Mouse (Mus musculus) liver, adult 2 months (tissue): ENCODE measurements around the gene Tiam2. TPM values are rescaled to one million over a fixed set of nuclear protein-coding genes. Genes with fewer than 3 reads are reported as not detected.
A peak's percentile ranks its signal among the peaks of the same experiment; 100 is the strongest.

Experiments used
- DNase-seq: peaks from one replicate; pipeline ENCODE4 v3.0.0-alpha.2; 2011; ENCODE audit warnings: low read depth, low spot score; ENCODE audit errors: extremely low read depth
- H3K27ac ChIP-seq: fragments of 200-500 bp; replicated peaks from 2 replicates; pipeline ENCODE4 v1.5.1; 2012; ENCODE audit warnings: low read depth, mild to moderate bottlenecking, control low read depth, inconsistent platforms, low read length; ENCODE audit not compliant: insufficient read depth
- H3K27me3 ChIP-seq: fragments of 200-500 bp; 2 replicates; pipeline ENCODE4 v1.6.1; 2012; ENCODE audit warnings: mild to moderate bottlenecking, moderate library complexity, low read length, inconsistent platforms; ENCODE audit not compliant: control insufficient read depth, insufficient read depth
- H3K36me3 ChIP-seq: fragments of 200-500 bp; 2 replicates; pipeline ENCODE4 v1.6.1; 2012; ENCODE audit warnings: low read length, inconsistent platforms; ENCODE audit not compliant: control insufficient read depth, insufficient read depth
- H3K4me1 ChIP-seq: fragments of 200-500 bp; 2 replicates; pipeline ENCODE4 v1.6.1; 2011; ENCODE audit warnings: low read length; ENCODE audit not compliant: control insufficient read depth, insufficient read depth
- H3K4me3 ChIP-seq: fragments of 200-500 bp; 2 replicates; pipeline ENCODE4 v1.5.1; 2011; ENCODE audit warnings: low read depth, mild to moderate bottlenecking, control low read depth, low read length, moderate library complexity; ENCODE audit not compliant: insufficient read depth
- H3K79me2 ChIP-seq: fragments of 200-500 bp; 2 replicates; pipeline ENCODE4 v1.6.1; 2012; ENCODE audit warnings: inconsistent platforms, mild to moderate bottlenecking, low read length, moderate library complexity; ENCODE audit not compliant: control insufficient read depth, insufficient read depth
- H3K9ac ChIP-seq: fragments of 200-500 bp; 2 replicates; pipeline ENCODE4 v1.6.1; 2012; ENCODE audit warnings: low read depth, mild to moderate bottlenecking, control low read depth, inconsistent platforms, low read length
- CTCF ChIP-seq: fragments of 200-500 bp; IDR thresholded peaks from 2 replicates; pipeline ENCODE4 v1.5.1; 2011; ENCODE audit warnings: low read depth, low read length, control low read depth
- POLR2A ChIP-seq: fragments of 200-500 bp; IDR thresholded peaks from 2 replicates; pipeline ENCODE4 v1.6.1; 2011; ENCODE audit warnings: low read length, control low read depth; ENCODE audit not compliant: insufficient read depth; ENCODE audit errors: extremely low read depth
- WGBS: fragments of 180-500 bp; shearing (Covaris S2); methylation state at CpG from one replicate; pipeline ENCODE4 v1.1.7; 2018; 5-methylcytosine and 5-hydroxymethylcytosine counted together
- polyA plus RNA-seq: library from polyadenylated mRNA; depleted of rRNA; stranded (reverse); fragments of >200 nt; gene quantifications from 2 replicates; pipeline ENCODE4 v1.2.3, GENCODE M21; 2012
- total RNA-seq: library from RNA; depleted of rRNA; stranded (reverse); fragments of >200 nt; gene quantifications from 2 replicates; pipeline ENCODE4 v1.2.3, GENCODE M21; 2014

Gene Tiam2
- total and polyA plus RNA-seq, 2 experiments, result 2.9 to 5.2 TPM

DNA sequence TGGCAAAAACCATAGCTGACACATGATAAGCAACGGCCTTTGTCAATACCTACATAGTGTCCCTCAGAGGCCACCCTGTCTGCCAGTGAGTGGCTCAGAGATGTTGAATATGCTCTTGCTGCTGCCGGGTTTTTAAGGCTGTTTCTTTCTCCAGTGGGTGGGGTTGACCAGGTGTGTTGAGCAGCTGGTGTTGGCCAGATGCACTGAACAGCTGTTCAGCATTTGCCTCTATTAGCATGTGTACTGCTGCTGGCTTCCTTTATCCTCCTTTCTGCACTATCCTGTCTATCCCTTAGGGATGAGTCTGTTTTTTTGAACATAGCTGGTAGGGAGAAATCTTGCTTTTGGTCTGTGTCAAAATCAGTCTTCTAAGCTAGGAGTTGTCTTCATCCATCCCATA is 83.9 kb downstream of the Tiam2 start:
- WGBS, result 73% methylated on average over 2 of the region's 2 CpGs
- H3K4me1 ChIP-seq, result no peaks in the 10 kb centered on the region
- TF ChIP-seq CTCF (no peak), POLR2A (no peak)
- H3K36me3 ChIP-seq, result no peaks in the 10 kb centered on the region
- no peak overlapping the region for H3K27ac ChIP-seq
- no peaks in the 10 kb centered on the region for H3K27me3 ChIP-seq
- no peak overlapping the region for H3K9ac ChIP-seq
- H3K79me2 ChIP-seq, result no peaks in the 10 kb centered on the region
- no peak overlapping the region for H3K4me3 ChIP-seq
- DNase-seq, result no peak

DNA sequence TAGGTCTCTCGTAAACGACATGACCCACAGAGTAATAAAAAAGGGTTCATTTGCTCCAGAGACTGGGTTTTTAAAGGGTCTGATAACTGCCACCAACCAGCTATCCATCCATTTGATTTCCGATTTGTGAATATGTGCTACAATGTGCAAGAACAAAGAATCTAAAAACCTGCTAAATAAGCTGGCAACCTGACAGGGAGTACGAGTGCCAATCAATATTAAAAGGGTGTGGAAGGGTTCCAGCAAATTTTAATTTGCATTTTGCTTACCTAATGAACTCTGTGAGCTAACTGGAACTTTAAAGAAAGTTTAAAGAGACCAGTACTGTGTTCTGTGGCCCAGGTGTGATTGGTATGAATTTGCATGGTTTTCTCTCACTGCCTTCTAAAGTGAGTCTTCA is 86.4 kb downstream of the Tiam2 start:
- no peaks in the 10 kb centered on the region for H3K27me3 ChIP-seq
- H3K27ac ChIP-seq, result no peak overlapping the region
- H3K36me3 ChIP-seq, result no peaks in the 10 kb centered on the region
- DNase-seq, result peak; percentile 28
- WGBS, result 63% methylated on average over 4 of the region's 4 CpGs
- no peaks in the 10 kb centered on the region; the same call in 1 of the 2 replicates for H3K4me1 ChIP-seq
- no peak overlapping the region for H3K4me3 ChIP-seq
- TF ChIP-seq CTCF (no peak), POLR2A (no peak)
- no peak overlapping the region for H3K9ac ChIP-seq
- no peaks in the 10 kb centered on the region for H3K79me2 ChIP-seq

DNA sequence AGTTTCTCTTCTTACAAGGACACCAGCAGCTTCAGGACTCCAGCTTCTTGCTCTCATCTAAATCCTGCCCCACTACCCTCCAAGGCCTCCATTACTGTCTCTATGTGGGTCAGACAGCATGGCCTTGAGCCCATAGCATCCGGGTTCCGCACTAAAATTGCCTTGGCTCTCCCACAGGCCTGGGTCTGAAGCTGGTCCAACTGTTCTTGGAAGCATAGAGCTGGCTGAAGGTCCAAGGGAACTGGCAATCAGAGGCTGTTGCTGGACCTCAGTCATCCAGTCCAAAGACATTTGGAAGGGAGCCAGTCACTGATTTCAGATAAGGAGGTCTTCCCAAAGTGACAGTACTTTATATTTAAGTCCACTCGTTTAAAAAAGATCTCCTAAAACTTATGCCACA is 89.2 kb downstream of the Tiam2 start:
- Histone ChIP-seq H3K4me1 (no peaks in the 10 kb centered on the region; the same call in 1 of the 2 replicates), H3K4me3 (no peak overlapping the region), H3K27me3 (no peaks in the 10 kb centered on the region), H3K36me3 (no peaks in the 10 kb centered on the region), H3K79me2 (no peaks in the 10 kb centered on the region), H3K27ac (no peak overlapping the region), H3K9ac (no peak overlapping the region)
- TF ChIP-seq POLR2A (no peak), CTCF (no peak)
- 12% methylated on average over 3 of the region's 3 CpGs for WGBS
- DNase-seq, result peak; percentile 83

DNA sequence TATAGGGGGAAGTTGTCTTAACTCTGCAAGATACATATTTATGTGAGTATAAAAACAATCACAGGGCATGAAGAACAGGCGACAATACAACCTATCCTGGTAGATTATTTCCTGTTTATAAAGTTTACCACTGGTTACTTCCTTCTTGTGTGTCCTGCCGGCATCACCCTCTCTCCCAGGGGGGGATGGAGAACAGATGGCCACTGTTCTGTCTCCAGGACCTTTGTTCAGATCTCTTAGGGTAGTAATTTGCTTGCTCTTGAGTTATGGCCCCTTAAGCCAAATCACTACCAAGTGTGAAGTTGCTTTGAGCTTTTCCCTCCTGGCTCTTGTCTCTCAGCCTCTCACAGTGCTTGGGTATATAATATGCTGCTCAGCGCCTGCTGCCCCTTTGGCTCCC is 90.0 kb downstream of the Tiam2 start:
- no peak for DNase-seq
- WGBS, result 76% methylated on average over 3 of the region's 3 CpGs
- Histone ChIP-seq H3K36me3 (no peaks in the 10 kb centered on the region), H3K9ac (no peak overlapping the region), H3K79me2 (no peaks in the 10 kb centered on the region), H3K4me3 (no peak overlapping the region), H3K27me3 (no peaks in the 10 kb centered on the region), H3K4me1 (no peaks in the 10 kb centered on the region; the same call in 1 of the 2 replicates), H3K27ac (no peak overlapping the region)
- TF ChIP-seq CTCF, result no peak
- no peak for TF ChIP-seq POLR2A

DNA sequence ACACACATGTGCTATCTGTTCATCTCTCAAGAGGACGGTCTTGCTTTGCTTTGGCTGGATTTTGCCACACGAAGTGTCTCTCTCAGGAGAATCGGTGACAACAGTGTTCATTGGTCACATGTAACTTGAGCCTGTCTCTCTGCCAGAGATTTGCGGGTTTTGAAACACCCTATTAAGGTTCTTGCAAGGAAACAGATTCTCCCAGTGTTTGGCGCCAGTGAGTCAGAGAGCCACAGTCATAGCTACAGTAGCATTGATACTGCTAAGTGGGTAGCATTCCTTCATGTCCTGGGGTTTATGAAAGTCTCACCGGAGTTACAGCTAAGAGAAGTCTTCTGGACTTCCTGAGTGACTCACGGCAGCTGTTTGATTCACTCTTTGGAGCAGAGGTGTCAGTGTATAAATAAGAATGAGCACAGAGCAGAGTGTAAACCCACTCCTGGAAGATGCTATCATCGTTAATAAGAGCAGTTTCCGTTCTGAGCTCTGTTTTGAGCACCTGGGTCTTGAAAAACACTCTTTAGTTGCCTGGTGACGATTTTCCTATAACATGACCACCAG is 93.1 kb downstream of the Tiam2 start:
- H3K4me3 ChIP-seq, result no peak overlapping the region
- no peaks in the 10 kb centered on the region for H3K79me2 ChIP-seq
- no peak overlapping the region for H3K9ac ChIP-seq
- H3K27ac ChIP-seq, result no peak overlapping the region
- no peak for DNase-seq
- H3K36me3 ChIP-seq, result no peaks in the 10 kb centered on the region
- WGBS, result 72% methylated on average over 10 of the region's 10 CpGs
- H3K4me1 ChIP-seq, result no peaks in the 10 kb centered on the region; the same call in 1 of the 2 replicates
- H3K27me3 ChIP-seq, result no peaks in the 10 kb centered on the region
- TF ChIP-seq POLR2A, result no peak
- no peak for TF ChIP-seq CTCF

DNA sequence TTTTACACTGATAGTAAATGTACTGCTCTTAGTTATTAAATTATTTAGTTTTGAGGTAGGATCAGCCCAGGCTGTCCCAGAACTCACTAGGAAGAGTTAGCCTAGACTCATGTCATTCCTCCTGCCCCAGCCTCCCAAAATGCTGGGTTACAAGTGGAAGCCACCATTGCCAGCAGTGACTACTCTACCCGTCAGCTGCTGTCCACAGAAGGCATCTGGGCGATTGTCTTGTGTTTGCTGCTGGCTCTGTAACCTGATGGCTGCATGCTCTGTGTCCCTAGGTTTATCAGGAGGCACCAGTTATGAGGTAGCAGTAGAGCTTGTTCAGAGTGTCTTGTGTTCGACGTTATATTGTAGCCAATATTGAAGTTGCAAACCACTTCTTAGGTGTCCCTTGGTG is 93.8 kb downstream of the Tiam2 start:
- DNase-seq, result no peak
- H3K4me3 ChIP-seq, result no peak overlapping the region
- H3K79me2 ChIP-seq, result no peaks in the 10 kb centered on the region
- no peaks in the 10 kb centered on the region; the same call in 1 of the 2 replicates for H3K4me1 ChIP-seq
- H3K27ac ChIP-seq, result no peak overlapping the region
- no peaks in the 10 kb centered on the region for H3K36me3 ChIP-seq
- H3K9ac ChIP-seq, result no peak overlapping the region
- WGBS, result 92% methylated on average over 4 of the region's 4 CpGs
- no peak for TF ChIP-seq CTCF
- no peak for TF ChIP-seq POLR2A
- no peaks in the 10 kb centered on the region for H3K27me3 ChIP-seq
